Mouse (Mus musculus) thymus, adult 2 months (tissue): ENCODE results near the gene Rere.

Experiments used
- CTCF ChIP-seq: fragments of 200-500 bp; IDR thresholded peaks from 2 replicates; pipeline ENCODE4 v1.5.1; 2012; ENCODE audit warnings: mild to moderate bottlenecking, control low read depth, low read length, moderate library complexity, borderline replicate concordance; ENCODE audit not compliant: control insufficient read depth, poor library complexity, insufficient read depth; ENCODE audit errors: extremely low read depth
- POLR2A ChIP-seq: fragments of 200-500 bp; IDR thresholded peaks from 2 replicates; pipeline ENCODE4 v1.6.1; 2012; ENCODE audit warnings: mild to moderate bottlenecking, low read length, control low read depth, moderate library complexity; ENCODE audit not compliant: control insufficient read depth, poor library complexity, insufficient read depth; ENCODE audit errors: extremely low read depth

GRCm38 (mm10) chr4:150474086-150474485, 192.6 kb downstream of the Rere start:
- TF ChIP-seq CTCF: no peak
- TF ChIP-seq POLR2A: no peak
